Mouse (Mus musculus) spleen, adult 2 months (tissue): ENCODE data around the gene 9130213A22Rik. TPM values are rescaled to one million over a fixed set of nuclear protein-coding genes. Genes with fewer than 3 reads are reported as not detected.

ENCODE experiments used
- DNase-seq, 2 experiments: peaks; one replicate each; pipeline versions ENCODE4 v3.0.0 to v3.0.0-alpha.2; 2012 to 2021; ENCODE audit warnings: low spot score in 2 of 2, low read depth in 1 of 2
- H3K27ac ChIP-seq: fragments of 200-500 bp; 2 replicates; pipeline ENCODE4 v1.5.1; 2012; ENCODE audit warnings: low read length, inconsistent platforms; ENCODE audit not compliant: insufficient read depth
- H3K27me3 ChIP-seq: fragments of 200-500 bp; 2 replicates; pipeline ENCODE4 v1.6.1; 2012; ENCODE audit warnings: mild to moderate bottlenecking, moderate library complexity, low read length, inconsistent platforms; ENCODE audit not compliant: control insufficient read depth, insufficient read depth
- H3K36me3 ChIP-seq: fragments of 200-500 bp; 2 replicates; pipeline ENCODE4 v1.6.1; 2012; ENCODE audit warnings: mild to moderate bottlenecking, low read length, inconsistent platforms; ENCODE audit not compliant: control insufficient read depth, insufficient read depth
- H3K4me1 ChIP-seq: fragments of 200-500 bp; 2 replicates; pipeline ENCODE4 v1.6.1; 2011; ENCODE audit warnings: inconsistent platforms; ENCODE audit not compliant: control insufficient read depth, insufficient read depth, insufficient read length
- H3K4me3 ChIP-seq: fragments of 200-500 bp; 2 replicates; pipeline ENCODE4 v1.5.1; 2011; ENCODE audit warnings: mild to moderate bottlenecking, inconsistent platforms; ENCODE audit not compliant: insufficient read depth, insufficient read length; ENCODE audit errors: extremely low read depth
- CTCF ChIP-seq: fragments of 200-500 bp; IDR thresholded peaks from 2 replicates; pipeline ENCODE4 v1.5.1; 2011; ENCODE audit warnings: mild to moderate bottlenecking, inconsistent platforms; ENCODE audit not compliant: insufficient read depth, insufficient read length, insufficient replicate concordance; ENCODE audit errors: extremely low read depth
- POLR2A ChIP-seq: fragments of 200-500 bp; IDR thresholded peaks from 2 replicates; pipeline ENCODE4 v1.6.1; 2011; ENCODE audit warnings: low read depth, low read length, inconsistent platforms
- WGBS: fragments of 180-500 bp; shearing (Covaris S2); methylation state at CpG from one replicate; pipeline ENCODE4 v1.1.7; 2018; 5-methylcytosine and 5-hydroxymethylcytosine counted together
- polyA plus RNA-seq: library from polyadenylated mRNA; depleted of rRNA; stranded (reverse); fragments of >200 nt; gene quantifications from 2 replicates; pipeline ENCODE4 v1.2.3, GENCODE M21; 2012

The 9130213A22Rik gene
- polyA plus RNA-seq, 1 experiment = 0.40 TPM

GRCm38 (mm10) chr11:69080102-69080854 lies 42.1 kb downstream of the 9130213A22Rik start:
- 85% methylated on average over 15 of the region's 15 CpGs for WGBS
- DNase-seq = no peak
- no peak overlapping the region for H3K27ac ChIP-seq
- H3K36me3 ChIP-seq = no peaks in the 10 kb centered on the region
- H3K27me3 ChIP-seq = no peaks in the 10 kb centered on the region
- peaks cover 9% of the 10 kb centered on the region; the same call in 1 of the 2 replicates for H3K4me1 ChIP-seq
- no peak for TF ChIP-seq CTCF
- TF ChIP-seq POLR2A = no peak
- H3K4me3 ChIP-seq = no peak overlapping the region

- Histone ChIP-seq H3K4me1 (peaks cover 9% of the 10 kb centered on the region; the same call in 1 of the 2 replicates), H3K4me3 (no peak overlapping the region), H3K36me3 (no peaks in the 10 kb centered on the region), H3K27me3 (no peaks in the 10 kb centered on the region), H3K27ac (no peak overlapping the region)
- peak; percentile 64 to 65 for DNase-seq
- 23% methylated on average over 5 of the region's 5 CpGs for WGBS
- TF ChIP-seq CTCF (no peak), POLR2A (no peak)
Observed at GRCm38 (mm10) chr11:69078805-69079438, 43.5 kb downstream of the 9130213A22Rik start.

- TF ChIP-seq CTCF = no peak
- no peak for TF ChIP-seq POLR2A
- Histone ChIP-seq H3K4me3 (no peak overlapping the region), H3K36me3 (no peaks in the 10 kb centered on the region), H3K27me3 (no peaks in the 10 kb centered on the region), H3K27ac (peak overlapping the region; percentile 11; the same call in 1 of the 2 replicates), H3K4me1 (peaks cover 9% of the 10 kb centered on the region; the same call in 1 of the 2 replicates)
- 82% methylated on average over 6 of the region's 6 CpGs for WGBS
- DNase-seq = no peak
Observed at GRCm38 (mm10) chr11:69078041-69078440, 44.3 kb downstream of the 9130213A22Rik start.

- DNase-seq = no peak
- Histone ChIP-seq H3K4me3 (no peak overlapping the region), H3K27ac (no peak overlapping the region), H3K27me3 (no peaks in the 10 kb centered on the region), H3K36me3 (no peaks in the 10 kb centered on the region), H3K4me1 (peaks cover 9% of the 10 kb centered on the region; the same call in 1 of the 2 replicates)
- 90% methylated on average over 9 of the region's 9 CpGs for WGBS
- TF ChIP-seq POLR2A (no peak), CTCF (no peak)
Observed at GRCm38 (mm10) chr11:69077316-69077715, 45.1 kb downstream of the 9130213A22Rik start.

GRCm38 (mm10) chr11:69076572-69076971 lies 45.8 kb downstream of the 9130213A22Rik start:
- Histone ChIP-seq H3K36me3 (no peaks in the 10 kb centered on the region), H3K4me3 (no peak overlapping the region), H3K27me3 (no peaks in the 10 kb centered on the region), H3K27ac (no peak overlapping the region), H3K4me1 (peaks cover 9% of the 10 kb centered on the region; the same call in 1 of the 2 replicates)
- TF ChIP-seq POLR2A (no peak), CTCF (no peak)
- DNase-seq = no peak
- 90% methylated on average over 5 of the region's 5 CpGs for WGBS

GRCm38 (mm10) chr11:69075764-69076479 lies 46.5 kb downstream of the 9130213A22Rik start:
- WGBS = 74% methylated on average over 9 of the region's 9 CpGs
- Histone ChIP-seq H3K36me3 (no peaks in the 10 kb centered on the region), H3K27ac (no peak overlapping the region)

More at GRCm38 (mm10) chr11:69075764-69076479, 46.5 kb downstream of the 9130213A22Rik start:
- TF ChIP-seq POLR2A = no peak
- no peak for TF ChIP-seq CTCF
- no peak for DNase-seq
- H3K27me3 ChIP-seq = no peaks in the 10 kb centered on the region
- H3K4me1 ChIP-seq = peaks cover 9% of the 10 kb centered on the region; the same call in 1 of the 2 replicates
- no peak overlapping the region for H3K4me3 ChIP-seq
